Mouse (Mus musculus): ENCODE data around the gene Pum1. TPM values are rescaled to one million over a fixed set of nuclear protein-coding genes. Genes with fewer than 3 reads are reported as not detected.

Gene Pum1
- polyA plus RNA-seq, 1 experiment from 2014 or later, result 91.0 TPM

- H3K9me3 ChIP-seq, result no peaks in the 10 kb centered on the region
- ATAC-seq (ENCODE audit: low FRiP score, low read depth), result no peak
- no peak overlapping the region for H3K27ac ChIP-seq (replicated peaks)
- H3K27me3 ChIP-seq, result no peaks in the 10 kb centered on the region
- no peak overlapping the region for H3K9ac ChIP-seq
- no peak overlapping the region for H3K4me3 ChIP-seq
- H3K4me2 ChIP-seq, result no peak overlapping the region
- peaks cover 9% of the 10 kb centered on the region for H3K36me3 ChIP-seq
- WGBS, result 90% methylated on average over 3 of the region's 3 CpGs
- H3K4me1 ChIP-seq (replicated peaks), result peaks cover 25% of the 10 kb centered on the region
Observed at GRCm38 (mm10) chr4:130706215-130707000, 43.3 kb downstream of the Pum1 start.

- Histone ChIP-seq H3K4me1 (replicated peaks) (peaks cover 49% of the 10 kb centered on the region), H3K4me2 (no peak overlapping the region), H3K4me3 (no peak overlapping the region), H3K27ac (replicated peaks) (no peak overlapping the region), H3K9ac (no peak overlapping the region), H3K36me3 (no peaks in the 10 kb centered on the region), H3K9me3 (no peaks in the 10 kb centered on the region), H3K27me3 (no peaks in the 10 kb centered on the region)
- ATAC-seq (ENCODE audit: low FRiP score, low read depth), result no peak
- 41% methylated on average over 5 of the region's 5 CpGs for WGBS
Observed at GRCm38 (mm10) chr4:130711353-130711848, 48.3 kb downstream of the Pum1 start.

- no peaks in the 10 kb centered on the region for H3K9me3 ChIP-seq
- no peak overlapping the region for H3K4me2 ChIP-seq
- H3K4me3 ChIP-seq, result no peak overlapping the region
- H3K9ac ChIP-seq, result no peak overlapping the region
- no peak overlapping the region for H3K27ac ChIP-seq (replicated peaks)
- peaks cover 47% of the 10 kb centered on the region for H3K4me1 ChIP-seq (replicated peaks)
- no peaks in the 10 kb centered on the region for H3K36me3 ChIP-seq
- H3K27me3 ChIP-seq, result no peaks in the 10 kb centered on the region
- no peak for ATAC-seq (ENCODE audit: low FRiP score, low read depth)
- WGBS, result 81% methylated on average over 3 of the region's 3 CpGs
Observed at GRCm38 (mm10) chr4:130712341-130712740, 49.2 kb downstream of the Pum1 start.

- Histone ChIP-seq H3K4me1 (replicated peaks) (peaks cover 44% of the 10 kb centered on the region), H3K4me3 (no peak overlapping the region), H3K9ac (no peak overlapping the region), H3K36me3 (no peaks in the 10 kb centered on the region), H3K9me3 (no peaks in the 10 kb centered on the region), H3K27ac (replicated peaks) (no peak overlapping the region), H3K27me3 (no peaks in the 10 kb centered on the region), H3K4me2 (no peak overlapping the region)
- ATAC-seq (ENCODE audit: low FRiP score, low read depth), result no peak
- WGBS, result 89% methylated on average over 5 of the region's 5 CpGs
Observed at GRCm38 (mm10) chr4:130713430-130713829, 50.3 kb downstream of the Pum1 start.

GRCm38 (mm10) chr4:130715126-130715525, 52.0 kb downstream of the Pum1 start:
- no peak overlapping the region for H3K4me2 ChIP-seq
- ATAC-seq (ENCODE audit: low FRiP score, low read depth), result no peak
- 0 out of 2 replicates have a peak, but pooled peaks cover 3% of the 10 kb centered on the region for H3K36me3 ChIP-seq
- no peaks in the 10 kb centered on the region for H3K27me3 ChIP-seq
- H3K9me3 ChIP-seq, result no peaks in the 10 kb centered on the region
- peaks cover 44% of the 10 kb centered on the region for H3K4me1 ChIP-seq (replicated peaks)
- H3K4me3 ChIP-seq, result no peak overlapping the region
- H3K9ac ChIP-seq, result no peak overlapping the region
- no peak overlapping the region for H3K27ac ChIP-seq (replicated peaks)

- H3K4me1 ChIP-seq (replicated peaks), result peaks cover 49% of the 10 kb centered on the region
- H3K27ac ChIP-seq (replicated peaks), result no peak overlapping the region
- no peak overlapping the region for H3K9ac ChIP-seq
- H3K36me3 ChIP-seq, result 0 out of 2 replicates have a peak, but pooled peaks cover 5% of the 10 kb centered on the region
- H3K27me3 ChIP-seq, result no peaks in the 10 kb centered on the region
- no peak for ATAC-seq (ENCODE audit: low FRiP score, low read depth)
- no peaks in the 10 kb centered on the region for H3K9me3 ChIP-seq
- H3K4me2 ChIP-seq, result no peak overlapping the region
- no peak overlapping the region for H3K4me3 ChIP-seq
Observed at GRCm38 (mm10) chr4:130715623-130716022, 52.5 kb downstream of the Pum1 start.

- H3K4me2 ChIP-seq, result no peak overlapping the region
- H3K36me3 ChIP-seq, result 0 out of 2 replicates have a peak, but pooled peaks cover 5% of the 10 kb centered on the region
- H3K4me3 ChIP-seq, result no peak overlapping the region
- no peak overlapping the region; the same call in 1 of the 2 replicates for H3K27ac ChIP-seq (replicated peaks)
- WGBS, result 81% methylated on average over 4 of the region's 4 CpGs
- H3K9me3 ChIP-seq, result no peaks in the 10 kb centered on the region
- H3K4me1 ChIP-seq (replicated peaks), result peaks cover 65% of the 10 kb centered on the region
- H3K9ac ChIP-seq, result no peak overlapping the region
- H3K27me3 ChIP-seq, result no peaks in the 10 kb centered on the region
- no peak for ATAC-seq (ENCODE audit: low FRiP score, low read depth)
Observed at GRCm38 (mm10) chr4:130719348-130719747, 56.2 kb downstream of the Pum1 start.

- Histone ChIP-seq H3K36me3 (0 out of 2 replicates have a peak, but pooled peaks cover 5% of the 10 kb centered on the region), H3K27ac (replicated peaks) (no peak overlapping the region), H3K9me3 (no peaks in the 10 kb centered on the region), H3K4me3 (no peak overlapping the region), H3K4me1 (replicated peaks) (peaks cover 61% of the 10 kb centered on the region), H3K27me3 (no peaks in the 10 kb centered on the region), H3K9ac (no peak overlapping the region), H3K4me2 (no peak overlapping the region)
- no peak for ATAC-seq (ENCODE audit: low FRiP score, low read depth)
- 32% methylated on average over 1 of the region's 1 CpGs for WGBS
Observed at GRCm38 (mm10) chr4:130722607-130723006, 59.5 kb downstream of the Pum1 start.

- Histone ChIP-seq H3K4me3 (no peak overlapping the region), H3K9me3 (no peaks in the 10 kb centered on the region), H3K4me2 (no peak overlapping the region), H3K27ac (replicated peaks) (peak overlapping the region; percentile 32; the same call in 1 of the 2 replicates), H3K27me3 (no peaks in the 10 kb centered on the region), H3K4me1 (replicated peaks) (peaks cover 44% of the 10 kb centered on the region), H3K9ac (no peak overlapping the region), H3K36me3 (0 out of 2 replicates have a peak, but pooled peaks cover 3% of the 10 kb centered on the region)
- WGBS, result 11% methylated on average over 3 of the region's 3 CpGs
- peak; percentile 54; the same call in 1 of the 2 replicates for ATAC-seq (ENCODE audit: low FRiP score, low read depth)
Observed at GRCm38 (mm10) chr4:130726118-130726517, 63.0 kb downstream of the Pum1 start.

- ATAC-seq (ENCODE audit: low FRiP score, low read depth), result no peak
- Histone ChIP-seq H3K9me3 (no peaks in the 10 kb centered on the region), H3K4me1 (replicated peaks) (peaks cover 14% of the 10 kb centered on the region; the same call in 1 of the 2 replicates), H3K9ac (no peak overlapping the region), H3K4me3 (no peak overlapping the region), H3K27ac (replicated peaks) (no peak overlapping the region), H3K27me3 (no peaks in the 10 kb centered on the region), H3K4me2 (no peak overlapping the region), H3K36me3 (no peaks in the 10 kb centered on the region)
- 76% methylated on average over 4 of the region's 4 CpGs for WGBS
Observed at GRCm38 (mm10) chr4:130735957-130736356, 72.8 kb downstream of the Pum1 start.

- peak; percentile 76; the same call in 1 of the 2 replicates for ATAC-seq (ENCODE audit: low FRiP score, low read depth)
- no peak overlapping the region for H3K9ac ChIP-seq
- H3K4me2 ChIP-seq, result no peak overlapping the region
- H3K9me3 ChIP-seq, result no peaks in the 10 kb centered on the region
- H3K27ac ChIP-seq (replicated peaks), result no peak overlapping the region
- no peak overlapping the region for H3K4me3 ChIP-seq
- WGBS, result 61% methylated on average over 2 of the region's 2 CpGs
- H3K4me1 ChIP-seq (replicated peaks), result peaks cover 18% of the 10 kb centered on the region
- H3K36me3 ChIP-seq, result peaks cover 17% of the 10 kb centered on the region
- no peaks in the 10 kb centered on the region for H3K27me3 ChIP-seq
Observed at GRCm38 (mm10) chr4:130738527-130738926, 75.4 kb downstream of the Pum1 start.

GRCm38 (mm10) chr4:130744058-130744457, 80.9 kb downstream of the Pum1 start:
- Histone ChIP-seq H3K27ac (replicated peaks) (no peak overlapping the region), H3K4me1 (replicated peaks) (peaks cover 15% of the 10 kb centered on the region), H3K27me3 (no peaks in the 10 kb centered on the region), H3K36me3 (peaks cover 53% of the 10 kb centered on the region), H3K4me2 (no peak overlapping the region), H3K9ac (no peak overlapping the region), H3K4me3 (no peak overlapping the region), H3K9me3 (no peaks in the 10 kb centered on the region)
- 78% methylated on average over 4 of the region's 4 CpGs for WGBS
- ATAC-seq (ENCODE audit: low FRiP score, low read depth), result no peak
